Mouse (Mus musculus): ENCODE results near the gene Bche.

DNA sequence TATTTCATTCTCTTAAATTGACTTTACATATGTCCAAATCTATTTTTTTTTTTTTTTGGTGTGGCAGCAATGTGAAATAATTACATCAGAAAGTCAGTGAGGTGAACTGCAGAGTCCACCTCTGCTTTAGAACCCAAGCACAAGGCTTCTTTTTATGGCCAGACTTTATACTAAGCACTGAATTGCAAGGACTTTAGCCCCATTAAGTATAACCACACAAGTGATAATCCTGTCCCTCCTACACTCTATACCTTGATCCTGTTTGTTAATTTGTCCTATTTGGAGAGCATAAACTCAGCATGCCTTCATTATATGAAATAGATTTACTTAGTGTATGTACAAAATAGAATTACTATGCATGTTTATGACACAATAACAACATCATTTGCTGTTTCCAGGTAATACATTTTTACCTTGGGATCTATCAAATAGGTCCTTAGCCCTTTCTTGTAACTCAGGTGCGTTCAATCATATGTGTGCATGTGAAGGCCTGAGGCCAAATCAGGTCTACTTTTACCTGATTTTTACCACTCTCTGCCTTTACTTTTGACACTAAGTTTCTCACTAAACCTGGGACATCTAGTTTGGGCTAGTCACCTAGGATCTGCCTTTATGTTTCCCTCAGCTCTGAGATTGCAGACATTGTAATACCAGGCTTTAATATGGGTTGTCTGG is 9.5 kb upstream of the Bche start:
- TF ChIP-seq CTCF (IDR thresholded peaks at IDR 0.05; ENCODE audit: extremely low read depth, insufficient read depth, low read length) (no peak), POLR2A (IDR thresholded peaks at IDR 0.05; ENCODE audit: extremely low read depth, insufficient read depth, low read length) (no peak)

Measured in cortical plate, adult 2 months (tissue).